Mouse (Mus musculus): ENCODE data around the gene Ctbp1.

GRCm38 (mm10) chr5:33272146-33272545 lies 2.6 kb downstream of the Ctbp1 start:
- TF ChIP-seq CTCF (IDR thresholded peaks at IDR 0.05; ENCODE audit: low read depth) (no peak), EP300 (IDR thresholded peaks at IDR 0.05; ENCODE audit: low read depth) (no peak)
